Mouse (Mus musculus) midbrain, embryonic 14.5 days (tissue): ENCODE data around the gene Adam1b. TPM values are rescaled to one million over a fixed set of nuclear protein-coding genes. Genes with fewer than 3 reads are reported as not detected.
"Not testable (repeated sequence)": the region's sequence is repeated elsewhere in the genome, so short reads cannot be mapped to it uniquely, and the experiment has no call there.

ENCODE experiments used
- ATAC-seq: fragments of 200-750 bp; cut with Nextera tagmentation; 2 replicates; pipeline ENCODE4 v1.8.0; 2017; ENCODE audit warnings: moderate number of reproducible peaks, moderate library complexity; ENCODE audit not compliant: low FRiP score, low TSS enrichment
- DNase-seq: peaks from one replicate; pipeline ENCODE4 v3.0.0-alpha.2; 2015
- H3K27ac ChIP-seq: fragments of 300-500 bp; sonication (generic); replicated peaks from 2 replicates; pipeline ENCODE4 v1.5.1; 2014; ENCODE audit warnings: mild to moderate bottlenecking, low read depth, low read length, moderate library complexity
- H3K27me3 ChIP-seq: fragments of 300-500 bp; sonication (generic); 2 replicates; pipeline ENCODE4 v1.6.1; 2014; ENCODE audit warnings: low read length, control low read depth, mixed read lengths; ENCODE audit not compliant: control insufficient read depth, insufficient read depth
- H3K36me3 ChIP-seq: fragments of 300-500 bp; sonication (generic); 2 replicates; pipeline ENCODE4 v1.6.1; 2014; ENCODE audit warnings: low read length, control low read depth; ENCODE audit not compliant: control insufficient read depth, insufficient read depth
- H3K4me1 ChIP-seq: fragments of 300-500 bp; sonication (generic); 2 replicates; pipeline ENCODE4 v1.6.1; 2014; ENCODE audit warnings: mild to moderate bottlenecking, antibody characterized with exemption, low read length, control low read depth; ENCODE audit not compliant: control insufficient read depth, insufficient read depth
- H3K4me2 ChIP-seq: fragments of 300-500 bp; sonication (generic); 2 replicates; pipeline ENCODE4 v1.6.1; 2014; ENCODE audit warnings: mild to moderate bottlenecking, low read length, moderate library complexity
- H3K4me3 ChIP-seq: fragments of 300-500 bp; sonication (generic); replicated peaks from 2 replicates; pipeline ENCODE4 v1.5.1; 2014; ENCODE audit warnings: low read depth, low read length
- H3K9ac ChIP-seq: fragments of 300-500 bp; sonication (generic); replicated peaks from 2 replicates; pipeline ENCODE4 v1.6.1; 2014; ENCODE audit warnings: mild to moderate bottlenecking, low read length, moderate library complexity
- H3K9me3 ChIP-seq: fragments of 300-500 bp; sonication (generic); 2 replicates; pipeline ENCODE4 v1.6.1; 2016; ENCODE audit warnings: low read length, control low read depth, mixed read lengths; ENCODE audit not compliant: control insufficient read depth
- WGBS: fragments of 180-500 bp; shearing (Covaris S2); extraction: QIAGEN DNeasy Blood & Tissue Kit; methylation state at CpG from one replicate; pipeline ENCODE4 v1.1.7; 2014; 5-methylcytosine and 5-hydroxymethylcytosine counted together
- polyA plus RNA-seq: library from polyadenylated mRNA; unstranded; fragments of >200 nt; fragmentation: Nextera tagmentation; extraction: Ambion mirVana; gene quantifications from 2 replicates; pipeline ENCODE4 v1.2.1, GENCODE M21; 2014

The Adam1b gene
- polyA plus RNA-seq, 1 experiment from 2014 or later: 0.08 TPM

DNA sequence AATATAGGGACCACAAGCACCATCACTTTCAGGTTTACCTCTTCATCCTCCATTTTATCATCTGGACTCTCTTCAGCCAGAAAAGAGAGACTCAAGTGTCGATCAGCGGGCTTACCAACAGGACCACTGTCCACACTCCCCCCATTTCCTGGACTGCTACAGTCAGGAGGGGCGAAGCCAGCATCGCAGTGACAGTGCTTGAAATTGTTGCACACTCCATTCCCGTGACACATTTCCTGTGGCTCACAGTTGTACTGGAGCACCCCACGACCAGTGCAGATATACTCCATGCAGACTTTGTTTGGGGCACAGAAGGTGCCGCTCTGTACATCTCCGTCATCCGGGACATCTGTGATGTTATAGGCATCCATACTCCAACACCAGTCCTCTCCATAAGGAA lies 15.7 kb upstream of the Adam1b start:
- no peak overlapping the region for H3K4me2 ChIP-seq
- H3K4me3 ChIP-seq: no peak overlapping the region
- peaks cover 48% of the 10 kb centered on the region for H3K36me3 ChIP-seq
- DNase-seq: no peak
- no peak overlapping the region for H3K9ac ChIP-seq
- H3K4me1 ChIP-seq: no peaks in the 10 kb centered on the region
- ATAC-seq: no peak
- WGBS: 95% methylated on average over 9 of the region's 9 CpGs
- no peaks in the 10 kb centered on the region for H3K9me3 ChIP-seq
- H3K27me3 ChIP-seq: no peaks in the 10 kb centered on the region
- H3K27ac ChIP-seq: no peak overlapping the region

DNA sequence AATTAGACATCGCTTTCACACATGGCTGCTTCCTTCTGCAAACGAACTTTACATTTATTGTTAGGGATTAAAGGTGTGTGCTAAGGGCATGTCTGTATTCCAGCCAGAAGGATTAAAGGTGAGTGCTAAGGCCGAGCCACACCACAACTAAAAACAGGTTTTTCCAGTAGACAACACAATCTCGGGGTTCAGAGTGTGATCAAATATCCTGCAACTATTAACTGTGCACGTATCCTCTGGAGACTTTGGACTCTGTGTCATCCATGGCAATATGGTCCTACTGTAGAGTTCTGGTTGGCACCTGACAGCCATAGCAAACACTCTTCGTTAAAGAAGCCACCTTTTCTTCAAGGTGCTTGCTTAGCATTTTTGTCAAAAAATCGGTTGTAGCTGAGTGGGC lies 6.8 kb upstream of the Adam1b start:
- Histone ChIP-seq H3K36me3 (no peaks in the 10 kb centered on the region), H3K4me3 (no peak overlapping the region), H3K9ac (no peak overlapping the region), H3K27ac (no peak overlapping the region), H3K4me2 (no peak overlapping the region), H3K4me1 (no peaks in the 10 kb centered on the region), H3K9me3 (no peaks in the 10 kb centered on the region), H3K27me3 (no peaks in the 10 kb centered on the region)
- WGBS: 82% methylated on average over 7 of the region's 7 CpGs
- DNase-seq (no peak), ATAC-seq (no peak)

DNA sequence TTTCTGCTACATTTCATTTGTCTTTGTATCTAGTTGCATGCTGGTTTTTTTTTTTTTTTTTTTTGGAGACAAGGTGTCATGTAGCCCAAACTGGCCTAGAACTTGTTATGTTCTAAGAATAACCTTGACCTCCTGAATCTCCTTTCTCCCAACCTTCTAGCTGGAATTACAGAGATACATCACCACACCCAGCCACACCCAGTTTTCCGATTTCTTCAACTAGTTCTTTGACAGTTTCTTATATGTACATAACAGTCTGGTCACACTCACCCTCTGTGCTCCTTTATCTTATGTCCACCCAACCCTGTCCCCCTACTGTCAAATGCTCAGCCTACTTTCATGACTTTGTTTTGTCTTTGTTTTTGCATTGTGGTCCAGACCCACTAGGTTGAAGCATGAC lies 3.6 kb upstream of the Adam1b start:
- Histone ChIP-seq H3K9ac (no peak overlapping the region), H3K9me3 (no peaks in the 10 kb centered on the region), H3K36me3 (no peaks in the 10 kb centered on the region), H3K4me2 (no peak overlapping the region), H3K4me1 (no peaks in the 10 kb centered on the region), H3K4me3 (no peak overlapping the region), H3K27ac (no peak overlapping the region), H3K27me3 (no peaks in the 10 kb centered on the region)
- DNase-seq (no peak), ATAC-seq (no peak)
- WGBS: 95% methylated on average over 1 of the region's 1 CpGs

DNA sequence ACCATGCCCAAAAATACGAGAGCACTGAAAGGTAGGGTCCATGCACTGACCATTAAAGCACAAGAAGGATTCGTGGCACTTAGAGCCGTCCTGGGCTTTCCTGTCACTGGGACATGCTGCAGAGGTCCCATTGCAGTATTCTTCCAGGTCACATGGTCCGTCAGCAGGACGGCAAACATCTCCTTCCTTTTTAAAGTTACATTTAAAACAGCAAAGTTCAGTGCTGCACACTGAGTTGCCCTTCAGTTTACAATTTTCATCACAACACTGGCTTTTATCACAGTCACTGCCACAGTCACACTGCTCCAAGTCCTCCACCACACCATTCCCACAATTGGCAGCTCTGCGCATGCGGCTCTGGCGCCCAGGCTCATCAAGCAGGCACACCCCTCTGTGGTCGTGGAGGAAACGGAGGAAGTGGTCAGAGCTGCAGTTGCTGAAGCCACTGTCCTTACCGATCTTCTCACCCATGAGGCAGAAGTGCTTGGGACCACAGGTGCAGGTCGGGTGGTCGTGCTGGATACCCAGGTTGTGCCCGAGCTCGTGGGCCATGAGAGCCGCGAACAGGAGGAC lies 1.7 kb downstream of the Adam1b start:
- not testable (repeated sequence) for H3K36me3 ChIP-seq, H3K9me3 ChIP-seq, H3K4me2 ChIP-seq, H3K4me1 ChIP-seq, H3K9ac ChIP-seq, DNase-seq, H3K27ac ChIP-seq, ATAC-seq, H3K4me3 ChIP-seq, H3K27me3 ChIP-seq
- WGBS: 85% methylated on average over 10 of the region's 17 CpGs

DNA sequence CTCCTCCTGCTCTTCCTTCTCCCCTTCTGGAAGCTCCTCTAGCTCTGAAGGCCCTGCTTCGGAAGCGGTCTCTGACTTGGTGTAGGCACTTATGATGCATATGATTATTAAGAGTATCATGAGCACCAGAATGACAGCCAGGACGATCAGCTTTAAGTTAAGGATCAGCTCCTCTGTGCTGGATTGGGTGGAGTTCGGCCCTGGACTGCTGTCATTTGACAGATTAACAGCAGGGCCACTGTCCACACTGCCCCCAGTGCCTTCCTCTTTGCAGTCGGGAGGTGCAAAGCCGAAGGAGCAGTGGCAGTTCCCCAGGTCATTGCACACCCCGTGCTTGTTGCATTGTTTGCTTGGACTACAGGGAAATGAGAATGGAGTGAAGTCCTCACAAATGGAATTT lies 2.5 kb downstream of the Adam1b start:
- Histone ChIP-seq H3K36me3 (no peaks in the 10 kb centered on the region), H3K9ac (no peak overlapping the region), H3K27me3 (no peaks in the 10 kb centered on the region), H3K4me3 (no peak overlapping the region), H3K4me1 (no peaks in the 10 kb centered on the region), H3K4me2 (no peak overlapping the region), H3K9me3 (no peaks in the 10 kb centered on the region), H3K27ac (no peak overlapping the region)
- WGBS: 82% methylated on average over 7 of the region's 7 CpGs
- ATAC-seq (no peak), DNase-seq (no peak)

DNA sequence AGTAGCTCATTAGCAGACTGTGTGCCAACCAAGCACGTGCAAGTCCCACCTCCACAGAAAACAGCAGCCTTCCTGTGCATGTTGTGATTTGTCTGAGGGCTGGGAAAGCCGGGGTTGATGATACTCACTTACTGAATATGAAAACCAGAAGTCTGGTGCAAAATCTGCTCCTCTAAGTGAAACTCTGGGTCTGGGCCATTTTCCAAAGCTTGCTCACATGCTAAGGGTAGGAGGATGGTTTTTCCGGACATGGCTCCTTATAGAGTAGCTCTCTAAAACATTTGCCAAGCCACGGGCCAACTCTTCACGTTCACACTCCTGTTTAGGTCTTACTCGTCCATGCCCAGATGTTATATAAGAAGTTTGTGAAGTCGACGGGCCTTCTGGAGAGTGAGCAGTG lies 9.9 kb downstream of the Adam1b start:
- DNase-seq: no peak
- Histone ChIP-seq H3K9me3 (no peaks in the 10 kb centered on the region), H3K27me3 (no peaks in the 10 kb centered on the region), H3K9ac (no peak overlapping the region), H3K4me3 (no peak overlapping the region), H3K36me3 (no peaks in the 10 kb centered on the region), H3K27ac (no peak overlapping the region), H3K4me1 (no peaks in the 10 kb centered on the region), H3K4me2 (no peak overlapping the region)
- ATAC-seq: no peak
- 80% methylated on average over 8 of the region's 8 CpGs for WGBS

DNA sequence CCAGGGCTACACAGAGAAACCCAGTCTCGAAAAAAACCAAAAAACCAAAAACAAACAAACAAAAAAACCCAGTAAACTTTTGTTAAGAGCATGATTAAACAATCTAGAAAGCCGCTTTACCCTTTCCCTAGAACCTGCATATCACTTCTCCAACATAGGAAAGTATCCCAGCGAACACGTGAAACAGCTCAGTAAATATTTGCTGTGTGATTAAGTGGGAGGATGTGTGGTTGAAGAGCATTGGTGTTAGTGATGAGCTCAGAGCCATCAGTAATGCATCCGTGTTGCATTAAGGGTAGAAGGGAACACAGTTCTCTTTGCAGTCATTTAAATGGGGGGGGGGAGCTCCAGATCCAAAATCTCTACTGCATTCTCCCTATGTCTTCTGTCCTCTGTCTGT lies 18.4 kb downstream of the Adam1b start:
- Histone ChIP-seq H3K9ac (no peak overlapping the region), H3K4me3 (no peak overlapping the region), H3K4me1 (no peaks in the 10 kb centered on the region), H3K27ac (no peak overlapping the region), H3K27me3 (no peaks in the 10 kb centered on the region), H3K4me2 (no peak overlapping the region), H3K36me3 (no peaks in the 10 kb centered on the region), H3K9me3 (no peaks in the 10 kb centered on the region)
- 81% methylated on average over 5 of the region's 5 CpGs for WGBS
- ATAC-seq (no peak), DNase-seq (no peak)

DNA sequence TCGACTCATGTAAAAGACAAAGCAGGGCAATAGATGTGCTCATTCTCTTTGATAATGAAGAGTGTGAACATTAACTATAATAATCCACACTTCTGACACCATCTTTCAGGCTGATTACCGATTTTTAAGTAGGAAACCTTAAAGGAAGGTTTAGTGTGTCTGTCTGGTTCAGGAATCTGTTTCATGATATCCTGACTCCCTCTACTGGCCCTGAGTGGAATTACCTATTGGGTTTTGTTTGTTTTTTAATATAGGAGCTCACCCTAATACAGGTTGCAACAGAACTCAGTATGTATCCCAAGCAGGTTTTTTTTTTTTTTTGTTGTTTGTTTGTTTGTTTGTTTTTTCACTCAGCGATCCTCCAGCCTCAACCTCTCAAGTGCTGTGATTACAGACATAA lies 25.6 kb downstream of the Adam1b start:
- Histone ChIP-seq H3K9me3 (no peaks in the 10 kb centered on the region), H3K36me3 (no peaks in the 10 kb centered on the region), H3K4me2 (no peak overlapping the region), H3K27me3 (no peaks in the 10 kb centered on the region), H3K27ac (no peak overlapping the region), H3K4me1 (no peaks in the 10 kb centered on the region), H3K4me3 (no peak overlapping the region), H3K9ac (no peak overlapping the region)
- 34% methylated on average over 3 of the region's 3 CpGs for WGBS
- no peak for ATAC-seq
- peak; percentile 92 for DNase-seq

DNA sequence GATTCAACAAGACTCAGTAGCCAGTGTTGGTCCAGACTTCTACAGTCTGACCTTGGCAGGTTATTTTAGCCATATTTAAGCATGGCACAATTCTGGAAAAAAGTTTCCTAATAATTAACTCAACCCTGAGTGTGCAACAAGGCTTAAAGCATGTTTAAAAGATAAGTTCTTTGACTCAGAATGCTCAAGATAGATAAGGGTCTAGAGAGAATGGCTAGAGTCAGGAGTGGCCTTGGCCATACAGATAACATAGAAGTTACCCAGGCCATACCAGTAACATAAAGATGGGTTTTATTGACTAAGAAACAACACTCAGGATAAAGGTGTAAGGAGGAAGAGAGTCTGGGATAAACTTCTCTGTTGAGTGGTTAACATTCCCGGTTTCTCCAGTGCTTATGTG lies 27.2 kb downstream of the Adam1b start:
- Histone ChIP-seq H3K36me3 (no peaks in the 10 kb centered on the region), H3K4me3 (no peak overlapping the region), H3K9ac (no peak overlapping the region), H3K9me3 (no peaks in the 10 kb centered on the region), H3K4me2 (no peak overlapping the region), H3K4me1 (no peaks in the 10 kb centered on the region), H3K27me3 (no peaks in the 10 kb centered on the region), H3K27ac (no peak overlapping the region)
- DNase-seq (no peak), ATAC-seq (no peak)
- WGBS: 88% methylated on average over 1 of the region's 1 CpGs
